Mouse (Mus musculus) myocyte (in vitro differentiated cells): ENCODE measurements around the gene Gnaq. TPM values are rescaled to one million over a fixed set of nuclear protein-coding genes. Genes with fewer than 3 reads are reported as not detected.

Experiments used
- H3K27me3 ChIP-seq: one replicate; pipeline ENCODE4 v1.6.1; 2011; ENCODE audit not compliant: control insufficient read depth, insufficient read depth, insufficient read length
- H3K36me3 ChIP-seq: one replicate; pipeline ENCODE4 v1.6.1; 2011; ENCODE audit not compliant: control insufficient read depth, insufficient read depth
- H3K4me2 ChIP-seq: one replicate; pipeline ENCODE4 v1.6.1; 2011; ENCODE audit warnings: low read depth, control low read depth
- H3K4me3 ChIP-seq: one replicate; pipeline ENCODE4 v1.5.1; 2011; ENCODE audit warnings: mild to moderate bottlenecking, control low read depth, moderate library complexity
- H3K79me2 ChIP-seq: one replicate; pipeline ENCODE4 v1.6.1; 2011; ENCODE audit not compliant: control insufficient read depth, insufficient read depth
- H3ac ChIP-seq: one replicate; pipeline ENCODE4 v1.6.1; 2011; ENCODE audit not compliant: control insufficient read depth, insufficient read length
- CEBPB ChIP-seq: IDR thresholded peaks from 2 replicates; pipeline ENCODE4 v1.6.1; 2011; ENCODE audit warnings: mild to moderate bottlenecking, moderate library complexity; ENCODE audit not compliant: poor library complexity, insufficient read depth, severe bottlenecking
- E2F4 ChIP-seq: IDR thresholded peaks from one replicate; pipeline ENCODE4 v1.6.1; 2011; ENCODE audit warnings: mild to moderate bottlenecking, control low read depth, moderate library complexity; ENCODE audit not compliant: insufficient read depth
- MAX ChIP-seq: IDR thresholded peaks from one replicate; pipeline ENCODE4 v1.6.1; 2011; ENCODE audit warnings: low read depth, mild to moderate bottlenecking, control low read depth
- MYOD1 ChIP-seq, 3 experiments: IDR thresholded peaks; one replicate each; pipeline ENCODE4 v1.6.1; 2011; ENCODE audit warnings: control low read depth in 2 of 3, low read depth in 2 of 3, mild to moderate bottlenecking in 2 of 3, moderate library complexity in 1 of 3; ENCODE audit not compliant: insufficient read length in 2 of 3, control insufficient read depth in 1 of 3
- MYOG ChIP-seq, 3 experiments: IDR thresholded peaks; one replicate each; pipeline ENCODE4 v1.6.1; 2011; ENCODE audit warnings: control low read depth in 2 of 3, low read depth in 2 of 3, mild to moderate bottlenecking in 2 of 3; ENCODE audit not compliant: insufficient read length in 2 of 3, control insufficient read depth in 1 of 3, insufficient read depth in 1 of 3
- POLR2A ChIP-seq: IDR thresholded peaks from one replicate; pipeline ENCODE4 v1.6.1; 2011; ENCODE audit warnings: low read depth, mild to moderate bottlenecking, control low read depth, moderate library complexity; ENCODE audit not compliant: insufficient read length
- POLR2AphosphoS2 ChIP-seq: IDR thresholded peaks from one replicate; pipeline ENCODE4 v1.6.1; 2011; ENCODE audit warnings: low read depth, control low read depth; ENCODE audit not compliant: insufficient read length
- REST ChIP-seq: IDR thresholded peaks from one replicate; pipeline ENCODE4 v1.6.1; 2011; ENCODE audit warnings: mild to moderate bottlenecking, control low read depth, moderate library complexity; ENCODE audit not compliant: insufficient read depth, insufficient read length
- SRF ChIP-seq: IDR thresholded peaks from one replicate; pipeline ENCODE4 v1.6.1; 2011; ENCODE audit warnings: low read depth; ENCODE audit not compliant: control insufficient read depth, insufficient read length
- TCF12 ChIP-seq: IDR thresholded peaks from one replicate; pipeline ENCODE4 v1.6.1; 2011; ENCODE audit warnings: mild to moderate bottlenecking, control low read depth; ENCODE audit not compliant: poor library complexity, insufficient read depth, severe bottlenecking
- TCF3 ChIP-seq: IDR thresholded peaks from one replicate; pipeline ENCODE4 v1.6.1; 2011; ENCODE audit warnings: low read depth, control low read depth; ENCODE audit not compliant: insufficient read length
- USF1 ChIP-seq: IDR thresholded peaks from one replicate; pipeline ENCODE4 v1.6.1; 2011; ENCODE audit warnings: low read depth, mild to moderate bottlenecking, control low read depth, moderate library complexity
- polyA plus RNA-seq: library from polyadenylated mRNA; unstranded; fragments of >200 nt; fragmentation: generic; extraction: Trizol; gene quantifications from one replicate; pipeline ENCODE4 v1.2.1, GENCODE M21; 2012; ENCODE audit warnings: missing spikeins

The Gnaq gene
- polyA plus RNA-seq, 1 experiment: 8.3 TPM

DNA sequence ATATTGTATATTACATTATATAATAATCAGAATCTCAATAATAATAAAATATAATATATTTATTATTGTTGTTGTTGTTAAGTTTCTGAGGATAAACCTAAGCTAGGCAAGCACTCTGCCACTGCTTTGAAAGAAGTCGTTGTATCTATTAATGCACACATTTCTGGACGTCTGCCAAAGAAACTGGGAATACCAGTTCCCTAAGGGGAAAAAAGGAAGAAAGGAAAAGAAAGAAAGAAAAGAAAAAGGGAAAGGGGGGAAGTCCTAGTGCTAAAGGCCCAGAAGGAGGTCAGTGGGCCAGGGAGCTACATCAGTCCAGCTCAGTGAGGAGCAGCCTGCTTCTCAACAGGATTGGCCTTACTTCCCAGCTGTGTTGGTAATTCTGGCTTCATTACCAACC, 11.3 kb upstream of the Gnaq start:
- H3ac ChIP-seq: no peak overlapping the region
- no peaks in the 10 kb centered on the region for H3K79me2 ChIP-seq
- H3K4me2 ChIP-seq: no peak overlapping the region
- TF ChIP-seq CEBPB (no peak), USF1 (no peak), POLR2A (no peak), MYOD1 (IDR thresholded peaks at IDR 0.05; ENCODE audit: control insufficient read depth in 1 of 3, insufficient read length in 2 of 3, low read depth in 2 of 3) (no peak), E2F4 (no peak), REST (no peak), TCF12 (no peak), POLR2AphosphoS2 (no peak), MYOG (IDR thresholded peaks at IDR 0.05; ENCODE audit: control insufficient read depth in 1 of 3, insufficient read depth in 1 of 3, insufficient read length in 2 of 3, low read depth in 2 of 3) (no peak), SRF (no peak), MAX (no peak), TCF3 (no peak)
- no peaks in the 10 kb centered on the region for H3K27me3 ChIP-seq
- H3K4me3 ChIP-seq: no peak overlapping the region
- no peaks in the 10 kb centered on the region for H3K36me3 ChIP-seq

- H3ac ChIP-seq: no peak overlapping the region
- TF ChIP-seq POLR2A (no peak), MYOD1 (IDR thresholded peaks at IDR 0.05; ENCODE audit: control insufficient read depth in 1 of 3, insufficient read length in 2 of 3, low read depth in 2 of 3) (no peak), REST (no peak), SRF (no peak), TCF3 (no peak), E2F4 (no peak), USF1 (no peak), MAX (no peak), MYOG (IDR thresholded peaks at IDR 0.05; ENCODE audit: control insufficient read depth in 1 of 3, insufficient read depth in 1 of 3, insufficient read length in 2 of 3, low read depth in 2 of 3) (no peak)
- H3K79me2 ChIP-seq: peaks cover 4% of the 10 kb centered on the region
- H3K36me3 ChIP-seq: no peaks in the 10 kb centered on the region
- H3K27me3 ChIP-seq: no peaks in the 10 kb centered on the region
- no peak overlapping the region for H3K4me3 ChIP-seq
- no peak overlapping the region for H3K4me2 ChIP-seq
These were observed 3.9 kb upstream of the Gnaq start for GRCm38 (mm10) chr19:16128715-16129114.

DNA sequence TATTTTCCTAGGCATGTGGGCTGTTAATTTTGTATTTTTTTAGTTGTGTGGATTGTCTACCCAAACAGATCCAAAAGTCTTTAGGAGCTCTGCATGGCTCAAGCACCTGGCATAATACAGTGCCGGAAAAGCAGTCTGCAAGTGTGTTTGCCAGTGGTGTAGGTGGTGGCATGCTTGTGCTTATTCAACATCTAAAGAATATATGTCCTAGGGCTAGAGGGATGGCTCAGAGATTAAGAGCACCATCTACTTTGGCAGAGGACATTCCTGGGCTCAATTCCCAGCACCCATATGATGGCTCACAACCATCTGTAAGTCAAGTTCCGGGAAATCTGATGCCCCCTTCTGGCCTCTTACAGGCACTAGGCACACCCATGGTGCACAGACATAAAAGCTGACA, 3.5 kb upstream of the Gnaq start:
- Histone ChIP-seq H3K27me3 (no peaks in the 10 kb centered on the region), H3K4me3 (no peak overlapping the region), H3K4me2 (no peak overlapping the region), H3K36me3 (no peaks in the 10 kb centered on the region), H3K79me2 (peaks cover 8% of the 10 kb centered on the region), H3ac (no peak overlapping the region)
- TF ChIP-seq POLR2AphosphoS2 (no peak), SRF (no peak), TCF12 (no peak), REST (no peak), E2F4 (no peak), MAX (no peak), MYOD1 (IDR thresholded peaks at IDR 0.05; ENCODE audit: control insufficient read depth in 1 of 3, insufficient read length in 2 of 3, low read depth in 2 of 3) (no peak), USF1 (no peak), POLR2A (no peak), TCF3 (no peak), MYOG (IDR thresholded peaks at IDR 0.05; ENCODE audit: control insufficient read depth in 1 of 3, insufficient read depth in 1 of 3, insufficient read length in 2 of 3, low read depth in 2 of 3) (no peak), CEBPB (no peak)

- Histone ChIP-seq H3K36me3 (no peaks in the 10 kb centered on the region), H3ac (no peak overlapping the region), H3K4me3 (no peak overlapping the region), H3K79me2 (peaks cover 19% of the 10 kb centered on the region), H3K4me2 (no peak overlapping the region), H3K27me3 (no peaks in the 10 kb centered on the region)
- TF ChIP-seq E2F4: no peak
- no peak for TF ChIP-seq MAX
- TF ChIP-seq SRF: no peak
These were observed 2.2 kb upstream of the Gnaq start for GRCm38 (mm10) chr19:16130476-16130875.

GRCm38 (mm10) chr19:16131831-16132230, 800 bp upstream of the Gnaq start:
- Histone ChIP-seq H3ac (peak overlapping the region; percentile 81), H3K27me3 (no peaks in the 10 kb centered on the region), H3K79me2 (peaks cover 33% of the 10 kb centered on the region), H3K4me2 (peak overlapping the region; percentile 95), H3K4me3 (peak overlapping the region; percentile 51), H3K36me3 (no peaks in the 10 kb centered on the region)
- TF ChIP-seq SRF: no peak
- TF ChIP-seq MAX: no peak
- no peak for TF ChIP-seq MYOD1 (IDR thresholded peaks at IDR 0.05; ENCODE audit: control insufficient read depth in 1 of 3, insufficient read length in 2 of 3, low read depth in 2 of 3)
- TF ChIP-seq TCF12: no peak
- TF ChIP-seq E2F4: no peak
